Mouse (Mus musculus) layer of hippocampus, postnatal 25 days (tissue): ENCODE data around the gene Ttc8. TPM values are rescaled to one million over a fixed set of nuclear protein-coding genes. Genes with fewer than 3 reads are reported as not detected.
A peak's percentile ranks its signal among the peaks of the same experiment; 100 is the strongest.

Experiments
- DNase-seq, 2 experiments: peaks; one replicate each; pipeline ENCODE4 v3.0.0; 2022; ENCODE audit warnings: mixed read lengths in 2 of 2, low spot score in 1 of 2; ENCODE audit errors: extremely low spot score in 1 of 2
- total RNA-seq, 2 experiments: library from RNA; stranded (reverse); gene quantifications; 2 replicates each; pipeline ENCODE4 v1.2.3; 2021

The Ttc8 gene
- total RNA-seq, 2 experiments from 2014 or later, result 39.8 to 40.1 TPM

GRCm38 (mm10) chr12:99015870-99016269, 95.5 kb downstream of the Ttc8 start:
- DNase-seq, result peak in 1 of 2 experiments; percentile 39

GRCm38 (mm10) chr12:99024430-99024960, 104.1 kb downstream of the Ttc8 start:
- DNase-seq, result no peak

GRCm38 (mm10) chr12:99026291-99026690, 105.9 kb downstream of the Ttc8 start:
- no peak for DNase-seq

GRCm38 (mm10) chr12:99028665-99029064, 108.3 kb downstream of the Ttc8 start:
- no peak for DNase-seq

- DNase-seq, result no peak
These were observed 109.6 kb downstream of the Ttc8 start for GRCm38 (mm10) chr12:99030022-99030421.

Other genes starting within 250 kb of the Ttc8 start
- gene Ptpn21, start 183.2 kb upstream of the Ttc8 start, total RNA-seq, result 1 to 10 TPM; 7.8 to 7.9 TPM
- 100 to 1,000 TPM in 1 of 2 experiments, 10 to 100 TPM in 1; 86.0 to 101 TPM for gene Zc3h14, start 173.6 kb upstream of the Ttc8 start, total RNA-seq
- 100 to 1,000 TPM in 1 of 2 experiments, 10 to 100 TPM in 1; 55.8 to 108 TPM for gene Eml5, start 19.1 kb upstream of the Ttc8 start, total RNA-seq